Mouse (Mus musculus) C2C12 (cell line): Measurements from ENCODE around the gene Ppp2r5e. TPM values are rescaled to one million over a fixed set of nuclear protein-coding genes. Genes with fewer than 3 reads are reported as not detected.

ENCODE experiments used
- H3K27me3 ChIP-seq: one replicate; pipeline ENCODE4 v1.6.1; 2011; ENCODE audit not compliant: control insufficient read depth, insufficient read depth, insufficient read length
- H3K36me3 ChIP-seq: one replicate; pipeline ENCODE4 v1.6.1; 2011; ENCODE audit not compliant: control insufficient read depth, insufficient read depth
- H3K4me3 ChIP-seq: one replicate; pipeline ENCODE4 v1.5.1; 2011; ENCODE audit warnings: mild to moderate bottlenecking, control low read depth; ENCODE audit not compliant: poor library complexity, insufficient read depth, severe bottlenecking
- H3K79me2 ChIP-seq: one replicate; pipeline ENCODE4 v1.6.1; 2011; ENCODE audit not compliant: control insufficient read depth, insufficient read depth
- H3K79me3 ChIP-seq: one replicate; pipeline ENCODE4 v1.6.1; 2011; ENCODE audit warnings: low read depth, control low read depth
- H3ac ChIP-seq: one replicate; pipeline ENCODE3; 2011; ENCODE audit warnings: low read depth; ENCODE audit not compliant: control insufficient read depth, insufficient read length
- CEBPB ChIP-seq: IDR thresholded peaks from one replicate; pipeline ENCODE4 v1.6.1; 2011; ENCODE audit warnings: low read depth, mild to moderate bottlenecking, control low read depth, moderate library complexity
- CTCF ChIP-seq: IDR thresholded peaks from one replicate; pipeline ENCODE4 v1.5.1; 2011; ENCODE audit not compliant: control insufficient read depth, insufficient read depth, insufficient read length
- FOSL1 ChIP-seq: IDR thresholded peaks from one replicate; pipeline ENCODE4 v1.8.0; 2011; ENCODE audit warnings: mild to moderate bottlenecking, low read length; ENCODE audit not compliant: poor library complexity, insufficient read depth, severe bottlenecking
- MAX ChIP-seq: IDR thresholded peaks from one replicate; pipeline ENCODE4 v1.6.1; 2011; ENCODE audit warnings: mild to moderate bottlenecking, control low read depth
- MYOD1 ChIP-seq: IDR thresholded peaks from one replicate; pipeline ENCODE4 v1.6.1; 2011; ENCODE audit warnings: low read depth; ENCODE audit not compliant: control insufficient read depth, insufficient read length
- MYOG ChIP-seq: IDR thresholded peaks from one replicate; pipeline ENCODE4 v1.6.1; 2011; ENCODE audit not compliant: control insufficient read depth, insufficient read length; ENCODE audit errors: extremely low read depth
- USF1 ChIP-seq: IDR thresholded peaks from one replicate; pipeline ENCODE4 v1.6.1; 2011; ENCODE audit warnings: low read depth, mild to moderate bottlenecking, control low read depth, moderate library complexity
- polyA plus RNA-seq: library from polyadenylated mRNA; unstranded; fragments of >200 nt; fragmentation: generic; extraction: Trizol; gene quantifications from one replicate; pipeline ENCODE4 v1.2.1, GENCODE M21; 2012; ENCODE audit warnings: missing spikeins

The Ppp2r5e gene
- polyA plus RNA-seq, 1 experiment, result 11.9 TPM

- TF ChIP-seq USF1 (no peak), FOSL1 (no peak), CTCF (no peak), MAX (no peak), MYOD1 (no peak), MYOG (no peak), CEBPB (no peak)
- Histone ChIP-seq H3K79me3 (no peaks in the 10 kb centered on the region), H3K36me3 (no peaks in the 10 kb centered on the region), H3ac (no peak overlapping the region), H3K27me3 (no peaks in the 10 kb centered on the region), H3K4me3 (no peak overlapping the region), H3K79me2 (no peaks in the 10 kb centered on the region)
These were observed 166.2 kb downstream of the Ppp2r5e start for GRCm38 (mm10) chr12:75429685-75430396.

GRCm38 (mm10) chr12:75428719-75429118 lies 167.3 kb downstream of the Ppp2r5e start:
- H3K36me3 ChIP-seq, result no peaks in the 10 kb centered on the region
- H3ac ChIP-seq, result no peak overlapping the region
- H3K4me3 ChIP-seq, result no peak overlapping the region
- H3K27me3 ChIP-seq, result no peaks in the 10 kb centered on the region
- H3K79me3 ChIP-seq, result no peaks in the 10 kb centered on the region
- H3K79me2 ChIP-seq, result no peaks in the 10 kb centered on the region
- no peak for TF ChIP-seq CEBPB
- no peak for TF ChIP-seq MAX
- TF ChIP-seq FOSL1, result no peak
- TF ChIP-seq MYOD1, result no peak
- TF ChIP-seq USF1, result no peak
- no peak for TF ChIP-seq CTCF
- no peak for TF ChIP-seq MYOG

GRCm38 (mm10) chr12:75425882-75426281 lies 170.2 kb downstream of the Ppp2r5e start:
- Histone ChIP-seq H3K79me3 (no peaks in the 10 kb centered on the region), H3ac (no peak overlapping the region), H3K79me2 (no peaks in the 10 kb centered on the region), H3K27me3 (no peaks in the 10 kb centered on the region), H3K4me3 (no peak overlapping the region), H3K36me3 (no peaks in the 10 kb centered on the region)
- no peak for TF ChIP-seq CEBPB
- TF ChIP-seq MYOD1, result peak; percentile 65
- peak; percentile 42 for TF ChIP-seq FOSL1

GRCm38 (mm10) chr12:75424817-75425216 lies 171.2 kb downstream of the Ppp2r5e start:
- H3ac ChIP-seq, result no peak overlapping the region

GRCm38 (mm10) chr12:75424359-75424758 lies 171.7 kb downstream of the Ppp2r5e start:
- Histone ChIP-seq H3K79me2 (no peaks in the 10 kb centered on the region), H3K36me3 (no peaks in the 10 kb centered on the region), H3K4me3 (no peak overlapping the region), H3K27me3 (no peaks in the 10 kb centered on the region), H3K79me3 (no peaks in the 10 kb centered on the region), H3ac (no peak overlapping the region)
- TF ChIP-seq MYOG (no peak), MAX (no peak), CEBPB (no peak), CTCF (no peak), FOSL1 (no peak), USF1 (no peak)

More at GRCm38 (mm10) chr12:75424817-75425216, 171.2 kb downstream of the Ppp2r5e start:
- H3K79me2 ChIP-seq, result no peaks in the 10 kb centered on the region
- no peaks in the 10 kb centered on the region for H3K27me3 ChIP-seq
- H3K36me3 ChIP-seq, result no peaks in the 10 kb centered on the region
- H3K79me3 ChIP-seq, result no peaks in the 10 kb centered on the region
- TF ChIP-seq CTCF (no peak), CEBPB (no peak), MYOG (no peak), USF1 (no peak), MYOD1 (no peak), MAX (no peak), FOSL1 (no peak)
- H3K4me3 ChIP-seq, result no peak overlapping the region

- Histone ChIP-seq H3K36me3 (no peaks in the 10 kb centered on the region), H3ac (no peak within 1 kb of the TSS), H3K27me3 (no peaks in the 10 kb centered on the region), H3K79me2 (no peaks in the 10 kb centered on the region), H3K79me3 (no peaks in the 10 kb centered on the region), H3K4me3 (no peak within 1 kb of the TSS)
- TF ChIP-seq FOSL1, result no peak
- no peak for TF ChIP-seq MAX
These were observed 179.4 kb downstream of the Ppp2r5e start, which contains the start of gene Gphb5 for GRCm38 (mm10) chr12:75416681-75417080. Gphb5 (minus strand) TSS chr12:75416781.
